Mouse (Mus musculus): ENCODE results near the gene Galr2. TPM values are rescaled to one million over a fixed set of nuclear protein-coding genes. Genes with fewer than 3 reads are reported as not detected.

Galr2 gene
- polyA plus RNA-seq, 1 experiment from 2014 or later, result 2.2 TPM

- no peak for ATAC-seq
- peaks cover 16% of the 10 kb centered on the region for H3K27me3 ChIP-seq
- DNase-seq (ENCODE audit: low read depth, low spot score), result no peak
- no peak for TF ChIP-seq CTCF (IDR thresholded peaks at IDR 0.05)
- POLR2A ChIA-PET, result interaction anchor here (1.1 kb wide), 1 partner anchor 21 kb away, joined by 3 read pairs; the partner anchor contains the start of gene Exoc7
- CTCF ChIA-PET, result no interaction called here
- in situ Hi-C loops (cut with MboI; ENCODE audit: low pct_unique_long_range_greater_than_20kb), result no loop called here
Observed at GRCm38 (mm10) chr11:116285770-116286191, 5.0 kb downstream of the Galr2 start.

- POLR2A ChIA-PET, result no interaction called here
- peaks cover 7% of the 10 kb centered on the region for H3K27me3 ChIP-seq
- DNase-seq (ENCODE audit: low read depth, low spot score) (no peak), ATAC-seq (no peak)
- CTCF ChIA-PET, result interaction anchor here (1.2 to 1.4 kb wide), 2 partner anchors 60 to 61 kb away, joined by 3 to 4 read pairs; no protein-coding TSS in a partner anchor
- TF ChIP-seq CTCF (IDR thresholded peaks at IDR 0.05), result no peak
- in situ Hi-C loops (cut with MboI; ENCODE audit: low pct_unique_long_range_greater_than_20kb), result no loop called here
Observed at GRCm38 (mm10) chr11:116287351-116287750, 6.6 kb downstream of the Galr2 start.

- ATAC-seq (no peak), DNase-seq (ENCODE audit: low read depth, low spot score) (no peak)
- H3K27me3 ChIP-seq, result no peaks in the 10 kb centered on the region
- in situ Hi-C loops (cut with MboI; ENCODE audit: low pct_unique_long_range_greater_than_20kb), result no loop called here
- ChIA-PET CTCF (interaction anchor here (0.8 to 1.4 kb wide), 2 partner anchors 10 to 23 kb away, joined by 3 read pairs; no protein-coding TSS in a partner anchor), POLR2A (no interaction called here)
- TF ChIP-seq CTCF (IDR thresholded peaks at IDR 0.05), result no peak
Observed at GRCm38 (mm10) chr11:116290556-116290955, 9.8 kb downstream of the Galr2 start.

DNA sequence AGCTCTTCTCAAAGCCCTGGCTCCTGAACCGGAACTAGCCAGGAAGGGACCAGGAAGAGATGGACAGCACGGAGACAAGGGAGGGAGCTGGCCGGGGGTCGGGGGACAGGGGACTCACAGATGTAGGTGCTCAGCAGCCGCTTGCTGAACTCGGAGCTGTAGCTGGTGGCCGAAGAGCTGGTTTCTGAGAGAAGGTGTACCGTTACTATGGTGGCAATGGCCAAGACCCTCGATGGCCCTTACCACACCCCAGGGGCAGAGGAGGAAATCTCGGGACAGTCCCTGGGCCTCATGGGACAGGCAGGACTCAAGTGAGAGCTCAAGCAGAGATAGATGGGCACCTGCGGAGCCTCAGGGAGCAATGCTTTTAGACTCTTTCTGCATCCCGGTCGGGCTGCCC, 11.7 kb downstream of the Galr2 start:
- POLR2A ChIA-PET, result no interaction called here
- ATAC-seq (no peak), DNase-seq (ENCODE audit: low read depth, low spot score) (no peak)
- H3K27me3 ChIP-seq, result no peaks in the 10 kb centered on the region
- in situ Hi-C loops (cut with MboI; ENCODE audit: low pct_unique_long_range_greater_than_20kb), result no loop called here
- CTCF ChIA-PET, result interaction anchor here (1.3 kb wide), 1 partner anchor 42 kb away, joined by 3 read pairs; no protein-coding TSS in a partner anchor
- TF ChIP-seq CTCF (IDR thresholded peaks at IDR 0.05), result no peak

DNA sequence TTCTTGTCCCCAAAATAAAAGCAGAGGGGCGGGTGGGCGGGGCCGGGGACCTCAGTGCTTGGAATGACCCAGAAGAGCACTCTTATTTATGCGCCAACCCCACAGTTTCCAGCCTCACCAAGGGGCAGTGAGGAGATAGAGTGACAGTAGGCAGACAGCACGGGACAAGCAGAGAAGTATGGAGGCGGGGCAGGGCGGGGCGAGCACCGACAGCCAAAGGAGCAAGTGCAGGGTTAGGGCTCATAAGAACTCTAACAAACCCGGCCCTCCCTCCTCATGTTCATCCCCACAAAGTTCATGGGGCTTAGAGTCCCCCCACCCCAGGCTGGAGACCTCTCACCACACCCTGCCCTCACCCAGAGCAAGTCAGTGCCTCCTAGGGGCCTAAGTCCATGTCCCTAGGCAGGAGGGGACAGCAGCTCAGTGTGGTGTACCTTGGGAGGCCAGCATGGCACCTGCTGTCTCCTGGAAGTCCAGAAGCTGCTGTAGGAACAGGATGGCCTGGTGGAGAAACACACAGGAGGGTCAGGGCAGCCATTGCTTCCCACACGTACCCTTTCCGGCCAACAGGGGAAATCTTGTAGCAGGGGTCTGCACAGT, 12.9 kb downstream of the Galr2 start:
- no peak for ATAC-seq
- H3K27me3 ChIP-seq, result no peaks in the 10 kb centered on the region
- DNase-seq (ENCODE audit: low read depth, low spot score), result no peak
- no peak for TF ChIP-seq CTCF (IDR thresholded peaks at IDR 0.05)
- in situ Hi-C loops (cut with MboI; ENCODE audit: low pct_unique_long_range_greater_than_20kb), result no loop called here
- ChIA-PET POLR2A (interaction anchor here (0.9 to 1.1 kb wide), 2 partner anchors 12 to 19 kb away, joined by 3 to 4 read pairs; no protein-coding TSS in a partner anchor), CTCF (interaction anchor here (1.0 to 2.1 kb wide), 12 partner anchors 11 to 73 kb away, joined by 3 to 12 read pairs (median 4); partner anchors contain the start of genes Exoc7 and Srp68)

- H3K27me3 ChIP-seq, result no peaks in the 10 kb centered on the region
- no peak for TF ChIP-seq CTCF (IDR thresholded peaks at IDR 0.05)
- POLR2A ChIA-PET, result interaction anchor here (0.9 to 1.1 kb wide), 3 partner anchors 11 to 69 kb away, joined by 3 to 4 read pairs (median 3); no protein-coding TSS in a partner anchor
- CTCF ChIA-PET, result interaction anchor here (1.0 to 2.1 kb wide), 14 partner anchors 10 to 74 kb away, joined by 3 to 12 read pairs (median 4); partner anchors contain the start of genes Exoc7 and Srp68
- in situ Hi-C loops (cut with MboI; ENCODE audit: low pct_unique_long_range_greater_than_20kb), result no loop called here
- no peak for DNase-seq (ENCODE audit: low read depth, low spot score)
- ATAC-seq, result peak; percentile 42
Observed at GRCm38 (mm10) chr11:116294319-116294718, 13.6 kb downstream of the Galr2 start.

GRCm38 (mm10) chr11:116296191-116296734, 15.5 kb downstream of the Galr2 start:
- in situ Hi-C loops (cut with MboI; ENCODE audit: low pct_unique_long_range_greater_than_20kb), result no loop called here
- ATAC-seq (no peak), DNase-seq (ENCODE audit: low read depth, low spot score) (no peak)
- ChIA-PET POLR2A (no interaction called here), CTCF (interaction anchor here (0.8 kb wide), 1 partner anchor 69 kb away, joined by 4 read pairs; no protein-coding TSS in a partner anchor)
- H3K27me3 ChIP-seq, result no peaks in the 10 kb centered on the region
- TF ChIP-seq CTCF (IDR thresholded peaks at IDR 0.05), result no peak

GRCm38 (mm10) chr11:116297017-116297416, 16.3 kb downstream of the Galr2 start:
- DNase-seq (ENCODE audit: low read depth, low spot score) (no peak), ATAC-seq (no peak)
- no peak for TF ChIP-seq CTCF (IDR thresholded peaks at IDR 0.05)
- ChIA-PET CTCF (no interaction called here), POLR2A (no interaction called here)
- no peaks in the 10 kb centered on the region for H3K27me3 ChIP-seq
- in situ Hi-C loops (cut with MboI; ENCODE audit: low pct_unique_long_range_greater_than_20kb), result no loop called here

DNA sequence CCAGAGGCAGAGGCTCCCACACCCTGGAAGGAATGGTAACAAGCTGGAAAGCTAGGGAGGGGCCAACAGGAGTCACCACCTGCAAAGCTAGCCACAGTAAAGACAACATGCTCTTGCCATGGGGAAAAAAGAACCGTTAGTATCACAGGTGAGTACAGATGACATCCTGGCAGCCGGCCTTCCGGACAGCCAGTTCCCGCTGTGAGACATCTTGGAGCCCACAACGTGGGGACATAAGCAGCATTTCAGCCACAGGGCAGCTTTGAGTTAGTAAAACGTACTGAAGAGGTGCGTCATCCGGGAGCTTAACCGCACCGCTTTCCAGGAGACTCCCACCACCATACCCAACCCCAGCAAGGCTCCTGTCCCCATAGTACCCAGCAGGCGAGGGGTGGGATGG, 17.5 kb downstream of the Galr2 start:
- TF ChIP-seq CTCF (IDR thresholded peaks at IDR 0.05), result no peak
- ATAC-seq (no peak), DNase-seq (ENCODE audit: low read depth, low spot score) (no peak)
- no peaks in the 10 kb centered on the region for H3K27me3 ChIP-seq
- in situ Hi-C loops (cut with MboI; ENCODE audit: low pct_unique_long_range_greater_than_20kb), result no loop called here
- CTCF ChIA-PET, result interaction anchor here (1.1 kb wide), 1 partner anchor 16 kb away, joined by 3 read pairs; no protein-coding TSS in a partner anchor
- POLR2A ChIA-PET, result no interaction called here

DNA sequence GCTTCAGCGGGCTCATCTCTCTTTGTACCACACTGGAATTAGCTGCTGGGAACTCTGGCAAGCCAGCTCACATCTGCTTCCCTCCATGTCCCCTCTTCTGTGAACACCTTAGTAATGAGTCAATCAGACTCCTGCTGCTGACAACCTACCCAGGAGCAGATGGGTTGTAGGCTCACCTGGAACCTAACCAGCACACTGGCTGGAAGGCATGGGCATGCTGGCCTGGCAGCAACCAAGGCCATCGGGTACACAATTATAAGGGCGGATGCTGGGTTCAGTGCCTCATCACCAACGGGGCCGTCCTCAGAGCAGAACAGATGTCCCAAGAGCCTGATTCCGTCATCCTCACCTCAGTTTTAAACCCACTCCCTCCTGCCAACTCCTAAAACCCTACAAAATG, 17.9 kb downstream of the Galr2 start:
- ATAC-seq, result no peak
- POLR2A ChIA-PET, result no interaction called here
- no peak for TF ChIP-seq CTCF (IDR thresholded peaks at IDR 0.05)
- no peaks in the 10 kb centered on the region for H3K27me3 ChIP-seq
- CTCF ChIA-PET, result interaction anchor here (1.1 kb wide), 1 partner anchor 17 kb away, joined by 3 read pairs; no protein-coding TSS in a partner anchor
- DNase-seq (ENCODE audit: low read depth, low spot score), result no peak
- in situ Hi-C loops (cut with MboI; ENCODE audit: low pct_unique_long_range_greater_than_20kb), result no loop called here

GRCm38 (mm10) chr11:116305423-116305822, 24.7 kb downstream of the Galr2 start:
- ChIA-PET POLR2A (interaction anchor here (1.4 kb wide), 1 partner anchor 11 kb away, joined by 4 read pairs; no protein-coding TSS in a partner anchor), CTCF (interaction anchor here (0.8 to 2.2 kb wide), 3 partner anchors 11 to 143 kb away, joined by 3 to 7 read pairs (median 4); no protein-coding TSS in a partner anchor)
- ATAC-seq (no peak), DNase-seq (ENCODE audit: low read depth, low spot score) (no peak)
- in situ Hi-C loops (cut with MboI; ENCODE audit: low pct_unique_long_range_greater_than_20kb), result no loop called here
- no peak for TF ChIP-seq CTCF (IDR thresholded peaks at IDR 0.05)
- no peaks in the 10 kb centered on the region for H3K27me3 ChIP-seq

Measured in Patski (cell line).